Mouse (Mus musculus) layer of hippocampus, adult 9-11 months (tissue): ENCODE measurements around the gene Trmo.

Experiments used
- DNase-seq: peaks from one replicate; pipeline ENCODE4 v3.0.0; 2022

The Trmo gene

DNA sequence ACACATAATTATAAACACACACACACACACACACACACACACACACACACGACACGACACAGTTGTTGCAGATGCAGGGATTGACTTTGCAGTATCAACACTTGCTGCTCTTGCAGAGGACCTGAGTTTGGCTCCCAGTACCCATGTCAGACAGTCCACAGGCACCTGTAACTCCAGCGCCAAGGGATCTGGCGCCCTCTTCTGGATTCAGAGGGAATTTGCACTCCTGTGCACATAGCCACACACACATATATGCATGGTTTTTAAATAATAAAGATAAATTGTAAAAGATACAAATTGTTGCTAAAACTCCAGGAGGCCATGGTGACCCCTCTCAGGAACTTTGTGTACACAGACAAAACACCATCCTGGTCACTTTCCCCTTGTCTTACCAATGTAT is 20.2 kb downstream of the Trmo start:
- no peak for DNase-seq

DNA sequence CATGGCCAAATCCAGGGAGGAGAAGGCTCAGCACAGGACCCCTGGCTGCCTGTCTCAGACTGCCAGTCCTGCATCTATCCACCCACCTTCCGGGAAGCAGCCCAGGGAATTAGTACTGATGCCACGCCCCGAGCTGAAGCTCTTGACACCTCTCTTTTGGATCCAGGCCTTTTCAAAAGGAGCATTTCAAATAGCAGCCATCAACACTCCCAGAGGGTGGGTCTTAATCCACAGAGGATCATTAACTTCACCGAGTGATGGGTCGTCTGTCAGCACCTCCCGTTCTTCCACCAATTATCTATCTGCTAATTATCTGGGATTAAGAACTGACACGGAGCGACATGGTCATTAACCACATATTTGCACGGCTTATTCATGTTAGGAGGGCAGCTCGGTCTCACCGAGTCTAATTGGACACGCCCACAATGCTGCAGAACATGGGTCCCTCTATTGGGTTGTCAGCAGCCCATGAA is 21.7 kb downstream of the Trmo start:
- no peak for DNase-seq

DNA sequence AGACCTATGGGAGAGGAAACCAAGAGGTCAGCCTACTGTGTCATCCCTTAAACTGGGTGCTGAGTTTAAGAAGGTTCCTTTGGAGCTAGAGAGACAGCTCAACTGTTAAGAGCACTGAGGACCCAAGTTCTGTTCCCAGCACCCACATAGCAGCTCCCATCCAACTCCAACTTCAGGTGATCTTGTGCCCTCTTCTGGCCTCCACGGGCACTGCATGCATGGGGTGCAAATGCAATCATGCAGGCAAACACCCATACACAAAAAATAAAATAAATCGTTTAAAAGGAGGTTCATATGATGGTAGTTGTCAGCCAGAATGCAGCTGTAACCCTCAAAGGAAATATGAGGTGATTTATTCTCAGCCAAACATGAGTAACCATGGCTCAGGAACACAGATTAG is 24.9 kb downstream of the Trmo start:
- DNase-seq, result no peak

DNA sequence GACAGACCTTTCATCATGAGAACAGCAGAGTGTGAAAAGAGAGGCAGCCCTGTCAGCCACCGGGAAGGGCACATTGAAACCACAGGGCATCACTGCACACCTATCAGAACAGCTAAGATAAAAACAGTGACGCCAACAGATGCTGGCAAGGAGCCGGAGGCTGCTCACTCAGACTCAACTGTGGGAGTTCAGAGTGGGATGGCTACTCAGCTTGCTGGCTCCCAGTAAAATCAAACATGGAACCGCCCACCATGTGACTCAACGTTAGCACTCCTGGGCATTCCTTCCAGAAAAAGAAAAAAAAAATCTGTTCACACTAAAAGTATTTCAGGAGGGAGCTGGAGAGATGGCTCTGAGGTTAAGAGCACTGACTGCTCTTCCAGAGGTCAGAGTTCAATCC is 28.0 kb downstream of the Trmo start:
- no peak for DNase-seq

DNA sequence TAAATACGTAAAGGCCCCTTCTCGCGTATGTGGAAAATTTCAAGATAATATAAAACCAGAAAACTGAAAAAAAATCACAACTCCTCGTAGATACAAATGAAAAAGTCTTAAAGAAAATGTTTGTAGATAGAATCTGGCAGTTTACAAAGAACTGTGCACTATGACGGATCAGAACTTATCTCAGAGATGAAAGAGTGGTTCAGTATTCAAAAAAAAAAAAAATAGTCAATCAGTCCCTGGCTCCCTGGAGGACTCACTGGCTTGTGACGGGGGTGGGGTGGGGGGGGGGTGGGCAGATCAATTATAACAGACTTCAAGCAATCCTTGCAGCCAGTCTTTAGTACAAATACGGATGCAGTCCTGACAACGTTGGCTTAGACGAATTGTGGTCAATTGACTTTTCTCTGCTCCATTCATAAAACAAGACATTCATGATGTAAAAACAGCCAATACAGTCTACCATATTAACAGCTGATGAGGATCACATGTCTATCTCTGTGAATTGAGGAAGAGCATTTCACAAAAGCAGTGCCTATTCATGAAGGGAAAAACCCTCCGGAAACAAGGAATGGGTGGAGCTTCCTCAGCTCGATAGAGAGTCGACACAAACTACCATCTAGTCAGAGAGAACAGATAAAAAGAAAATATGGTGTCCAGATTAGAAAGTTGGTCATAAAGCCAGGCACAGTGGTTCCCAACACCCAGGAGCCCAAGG is 29.5 kb downstream of the Trmo start:
- no peak for DNase-seq

DNA sequence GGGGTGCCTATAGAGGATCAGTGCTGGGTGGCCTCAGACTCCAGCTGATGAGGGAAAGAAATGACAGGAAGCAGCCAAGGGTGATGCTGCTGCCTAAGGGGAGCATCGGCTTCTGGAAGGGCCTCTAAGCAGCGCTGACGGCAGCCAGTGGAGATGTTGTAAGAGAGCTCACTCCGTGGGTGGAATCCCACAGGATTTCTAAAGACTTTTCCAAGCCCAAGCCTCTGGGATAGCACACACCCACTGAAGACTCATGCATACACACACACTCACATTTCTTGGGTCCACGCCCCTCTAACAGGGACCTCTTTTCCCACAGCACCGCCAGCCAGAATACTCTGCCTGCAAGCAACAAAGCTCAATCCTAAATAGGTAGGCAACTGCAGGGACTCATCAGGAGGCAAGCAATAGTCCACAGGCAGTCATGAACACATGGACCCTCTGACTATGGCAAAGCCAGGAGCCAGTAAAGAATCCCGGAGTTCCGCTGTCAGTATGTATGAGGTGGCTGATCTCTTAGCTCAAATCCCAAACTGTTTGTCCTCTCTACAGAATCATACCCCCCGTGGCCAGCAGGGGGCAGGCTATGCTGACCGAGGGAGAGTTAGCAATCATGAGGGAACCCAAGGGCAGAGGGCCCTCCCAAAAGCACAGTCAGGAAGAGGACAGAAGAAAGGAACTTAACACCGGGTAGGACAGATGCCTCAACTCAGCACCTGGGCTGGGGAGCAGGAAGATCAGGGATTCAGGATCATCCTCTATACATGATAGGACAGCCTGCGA is 32.7 kb downstream of the Trmo start:
- DNase-seq, result no peak

DNA sequence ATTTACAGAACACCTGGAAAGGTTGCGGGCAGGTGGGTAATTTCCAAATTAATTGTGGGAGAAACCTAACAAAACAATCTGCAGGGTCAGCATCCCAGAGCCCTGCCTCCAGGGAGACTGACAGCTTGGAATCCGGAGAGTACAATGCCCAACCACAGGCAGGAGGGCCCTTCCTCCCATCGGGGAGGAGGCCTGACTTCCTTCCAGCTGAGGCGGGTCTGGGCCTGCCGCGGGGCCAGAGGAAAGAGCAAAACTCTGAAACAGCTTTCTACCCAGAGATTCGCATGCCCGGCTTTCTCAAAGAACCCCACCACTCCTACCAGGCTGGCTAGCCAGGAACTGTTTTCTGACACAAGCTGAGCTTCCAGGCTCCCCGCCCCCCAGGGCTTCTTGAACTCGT is 36.2 kb downstream of the Trmo start:
- DNase-seq, result no peak

DNA sequence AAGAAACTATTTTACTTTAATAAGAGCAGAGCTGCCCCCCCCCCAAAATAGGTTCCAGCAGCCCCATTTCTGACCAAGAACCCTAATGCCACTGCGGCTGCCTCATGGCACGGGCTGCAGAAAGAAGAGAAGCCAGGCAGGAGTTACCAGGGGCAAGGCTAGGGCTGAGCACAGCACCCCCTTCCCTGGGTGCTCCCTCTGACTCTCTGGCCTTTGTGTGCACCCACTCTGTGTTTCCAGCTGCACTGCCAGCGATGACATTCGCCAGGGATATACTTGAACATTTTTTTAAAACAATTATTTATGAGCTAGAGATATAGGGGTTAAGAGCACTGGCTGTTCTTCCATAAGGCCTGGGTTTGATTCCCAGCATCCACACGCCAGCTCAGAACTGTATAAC is 39.7 kb downstream of the Trmo start:
- DNase-seq, result no peak

DNA sequence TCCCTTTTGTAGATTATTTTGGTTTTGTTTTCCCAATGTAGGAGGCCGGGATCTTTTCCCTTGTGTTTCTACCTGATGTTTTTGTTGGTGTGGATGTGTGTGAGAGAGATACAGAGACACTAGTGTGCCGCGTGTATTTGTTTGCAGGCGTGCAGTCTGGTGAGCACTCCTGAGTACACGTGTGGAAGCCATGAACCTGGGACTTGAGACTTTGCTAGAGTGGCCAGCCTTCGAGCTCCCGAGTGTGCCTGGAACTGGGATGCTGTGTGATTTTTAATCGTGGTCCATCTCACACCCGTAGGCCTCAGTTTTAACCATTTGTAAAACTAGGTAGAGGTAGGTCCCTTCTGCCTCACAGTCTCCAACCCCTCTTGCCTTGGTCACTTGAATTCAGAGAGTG is 40.3 kb downstream of the Trmo start:
- no peak for DNase-seq

DNA sequence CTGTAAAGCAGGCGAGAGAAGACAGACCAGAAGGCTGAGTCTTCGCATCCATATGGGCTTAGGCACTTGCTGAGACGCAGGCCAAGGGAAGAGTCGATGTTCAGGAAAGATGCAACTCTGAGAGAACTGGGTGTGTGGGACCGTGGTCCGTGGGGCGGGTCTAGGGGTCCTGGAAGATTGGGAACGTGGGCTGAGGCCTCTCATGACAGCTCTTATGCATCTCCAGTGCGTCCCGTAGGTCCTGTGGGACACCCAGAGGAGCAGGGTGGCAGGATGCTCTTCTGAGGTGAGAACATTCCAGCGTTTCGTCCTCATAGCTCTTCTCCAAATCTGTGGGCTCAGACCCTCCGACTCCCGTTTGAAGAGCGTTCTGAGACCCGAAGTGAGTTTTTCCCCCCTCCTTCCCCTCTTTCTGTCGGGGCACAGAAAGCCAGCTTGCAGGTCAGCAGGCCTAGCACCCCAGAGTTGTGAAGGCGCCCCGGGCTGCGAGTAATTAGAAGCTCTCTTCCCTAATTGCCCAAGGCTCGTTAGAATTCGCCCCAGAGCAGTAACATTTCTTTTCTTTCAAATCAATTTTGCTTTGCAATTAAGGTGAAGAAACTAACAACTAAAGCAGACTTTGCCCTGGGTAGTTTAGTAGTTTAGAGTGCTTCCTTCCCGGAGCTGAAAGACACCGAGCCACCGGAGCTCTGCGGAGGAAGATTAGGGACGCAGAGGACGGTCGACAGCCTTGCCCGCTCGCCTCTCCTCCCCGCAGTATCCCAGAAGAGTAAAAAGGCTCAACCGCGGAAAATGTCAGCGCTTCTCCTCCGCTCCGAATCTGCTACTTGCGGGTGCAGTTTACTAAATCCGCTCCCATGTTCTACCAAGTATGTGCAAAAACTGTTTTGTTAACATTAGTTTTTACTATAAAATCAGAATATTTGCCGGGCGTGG is 41.4 kb downstream of the Trmo start:
- no peak for DNase-seq

DNA sequence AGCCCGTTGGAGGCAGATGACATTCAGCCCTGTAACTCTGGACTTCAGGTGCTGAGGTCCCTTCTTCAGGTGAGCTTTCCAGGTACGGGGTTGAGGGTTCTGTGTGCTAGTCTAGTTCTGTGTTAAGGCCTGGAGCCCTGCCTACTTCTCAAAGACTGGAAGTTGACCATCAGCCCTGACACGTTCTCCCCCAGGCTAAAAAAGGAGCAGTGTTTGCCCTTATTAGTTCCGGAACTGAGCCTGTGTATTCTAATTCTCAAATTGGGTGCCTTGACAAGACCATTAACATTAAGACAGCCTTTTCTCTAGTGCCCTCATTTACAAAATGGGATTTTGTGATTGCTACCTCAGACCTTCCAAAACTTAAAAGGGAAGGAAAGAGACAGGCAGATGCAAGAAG is 42.1 kb downstream of the Trmo start:
- no peak for DNase-seq

DNA sequence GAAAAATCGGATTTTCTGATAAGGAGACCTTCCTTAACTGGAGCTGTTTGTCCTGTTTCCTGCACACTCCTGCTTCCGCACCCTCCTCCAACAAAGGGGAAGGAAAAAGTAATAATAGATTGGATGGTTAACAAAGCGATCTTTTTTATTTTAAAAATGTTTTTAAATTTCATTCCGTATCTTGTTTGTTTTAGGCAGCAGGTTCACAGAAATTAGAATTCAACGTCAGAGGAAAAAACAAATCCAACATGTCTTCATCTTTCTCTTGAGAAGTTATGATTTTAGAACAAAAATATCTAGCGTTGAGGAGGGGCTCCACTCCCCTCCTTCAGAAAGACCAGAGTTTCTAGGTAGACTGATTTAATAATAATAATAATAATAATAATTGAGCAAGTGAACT is 43.0 kb downstream of the Trmo start:
- DNase-seq, result no peak

DNA sequence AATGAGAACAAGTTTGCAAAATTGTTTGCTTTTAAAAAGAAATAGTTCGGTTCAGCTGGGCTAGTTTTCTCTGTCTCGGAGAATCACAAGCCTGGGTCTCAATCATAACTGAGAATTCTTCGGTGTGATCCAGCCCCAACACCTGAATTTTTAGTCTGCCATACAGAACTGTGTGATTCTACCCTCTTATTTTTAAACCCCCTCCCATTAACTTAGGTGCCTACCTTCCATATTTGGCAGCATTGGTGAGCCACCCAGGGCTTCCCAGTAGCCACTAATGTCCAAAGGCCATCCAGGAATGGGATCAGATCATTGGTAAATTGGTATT is 43.5 kb downstream of the Trmo start:
- DNase-seq, result no peak

DNA sequence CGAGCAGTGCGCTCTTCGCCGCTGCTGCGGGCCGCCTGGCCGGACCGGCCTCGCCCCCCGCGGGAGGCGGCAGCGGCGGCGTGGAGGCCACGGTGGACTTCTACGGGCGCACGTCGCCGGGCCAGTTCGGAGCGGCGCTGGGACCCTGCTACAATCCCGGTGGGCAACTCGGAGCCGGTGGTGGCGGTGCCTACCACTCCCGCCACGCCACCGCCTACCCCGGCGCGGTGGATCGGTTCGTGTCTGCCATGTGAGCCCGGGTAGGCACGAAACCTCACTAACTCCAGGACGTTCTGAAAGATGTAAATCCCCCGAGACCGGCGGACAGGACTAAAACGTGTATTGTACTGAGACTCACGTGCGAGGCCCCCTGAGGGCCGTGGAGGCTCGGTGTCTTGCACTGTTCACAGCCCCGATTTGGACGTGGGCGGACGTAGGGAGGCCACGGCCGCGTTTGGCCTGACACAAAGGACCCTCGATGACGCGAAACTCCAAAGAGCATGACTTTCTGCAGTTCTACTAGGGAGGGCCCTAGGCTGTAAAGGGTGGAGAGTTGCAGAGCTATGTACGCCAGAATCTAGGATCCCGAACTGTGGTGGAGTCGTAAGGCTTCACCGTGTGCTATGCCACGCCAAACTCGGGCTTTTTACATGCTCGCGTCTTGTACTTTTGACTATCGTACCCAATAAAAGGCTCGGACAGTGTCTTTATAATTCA is 44.0 kb downstream of the Trmo start:
- no peak for DNase-seq

DNA sequence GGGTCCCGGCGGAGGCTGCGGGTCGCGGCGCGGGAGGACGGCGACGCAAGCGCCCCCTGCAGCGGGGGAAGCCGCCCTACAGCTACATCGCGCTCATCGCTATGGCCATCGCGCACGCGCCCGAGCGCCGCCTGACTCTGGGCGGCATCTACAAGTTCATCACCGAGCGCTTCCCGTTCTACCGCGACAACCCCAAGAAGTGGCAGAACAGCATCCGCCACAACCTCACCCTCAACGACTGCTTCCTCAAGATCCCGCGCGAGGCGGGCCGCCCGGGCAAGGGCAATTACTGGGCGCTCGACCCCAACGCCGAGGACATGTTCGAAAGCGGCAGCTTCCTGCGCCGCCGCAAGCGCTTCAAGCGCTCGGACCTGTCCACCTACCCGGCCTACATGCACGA is 44.9 kb downstream of the Trmo start:
- DNase-seq, result no peak

DNA sequence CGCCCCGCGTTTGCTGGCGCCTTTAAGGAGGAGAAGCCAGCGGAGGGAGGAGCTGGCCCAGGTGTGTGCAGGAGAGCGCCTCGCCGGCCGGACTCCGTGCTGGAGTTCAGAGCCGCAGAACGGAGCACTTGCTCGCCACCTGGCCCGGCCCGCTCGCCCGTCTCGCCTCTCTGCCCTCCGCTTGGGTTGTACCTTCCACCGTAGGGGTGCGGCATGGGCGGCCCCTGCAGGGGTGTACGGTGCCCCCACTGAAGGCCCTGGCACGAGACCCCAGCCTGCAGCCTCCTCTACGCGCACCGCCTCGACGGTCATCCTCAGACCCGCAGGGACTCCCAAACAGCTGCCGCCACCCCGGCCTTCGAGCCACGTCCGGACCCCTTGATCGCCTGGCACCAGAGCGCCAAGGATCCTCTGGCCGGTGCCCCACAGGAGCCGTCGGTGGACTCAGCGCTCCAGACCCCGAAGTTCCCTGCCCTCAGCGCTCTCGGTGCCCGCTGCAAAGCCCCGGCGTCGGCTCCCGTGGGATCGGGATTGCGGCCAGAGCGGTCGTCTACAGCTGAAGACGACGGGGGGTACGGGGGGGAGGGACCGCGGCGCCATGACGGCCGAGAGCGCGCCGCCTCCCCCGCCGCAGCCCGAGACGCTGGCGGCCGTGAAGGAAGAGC is 45.5 kb downstream of the Trmo start, which contains the start of gene Foxe1:
Gene Foxe1 (plus strand): TSS at position 14 of the 665 bp plus-strand sequence.
- no peak for DNase-seq

DNA sequence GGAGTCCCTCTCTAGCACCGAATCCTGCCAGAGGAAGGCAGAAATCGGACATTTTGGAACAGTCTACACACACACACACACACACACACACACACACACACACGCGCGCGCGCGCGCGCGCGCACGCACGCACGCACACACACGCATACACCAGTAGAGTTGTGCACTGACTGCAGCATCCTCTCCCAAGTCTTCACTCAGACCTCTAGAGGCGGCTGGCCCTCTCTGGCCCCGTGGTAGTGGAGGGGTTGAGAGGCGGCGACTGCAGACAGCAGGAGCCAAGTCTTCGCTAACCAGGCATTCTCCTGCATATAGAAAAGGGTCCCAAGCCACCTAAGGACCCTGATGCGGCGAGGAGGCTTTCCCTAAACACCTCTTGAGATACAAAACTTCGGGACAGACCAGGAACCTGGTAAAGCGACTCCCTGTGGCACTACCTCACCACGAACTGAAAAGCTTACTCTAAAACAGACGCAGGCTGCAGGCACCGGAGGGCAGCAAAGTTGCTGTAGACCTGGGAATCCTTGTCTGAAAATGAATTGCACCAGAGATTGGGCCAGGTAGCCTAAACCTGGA is 46.4 kb downstream of the Trmo start:
- DNase-seq, result no peak

DNA sequence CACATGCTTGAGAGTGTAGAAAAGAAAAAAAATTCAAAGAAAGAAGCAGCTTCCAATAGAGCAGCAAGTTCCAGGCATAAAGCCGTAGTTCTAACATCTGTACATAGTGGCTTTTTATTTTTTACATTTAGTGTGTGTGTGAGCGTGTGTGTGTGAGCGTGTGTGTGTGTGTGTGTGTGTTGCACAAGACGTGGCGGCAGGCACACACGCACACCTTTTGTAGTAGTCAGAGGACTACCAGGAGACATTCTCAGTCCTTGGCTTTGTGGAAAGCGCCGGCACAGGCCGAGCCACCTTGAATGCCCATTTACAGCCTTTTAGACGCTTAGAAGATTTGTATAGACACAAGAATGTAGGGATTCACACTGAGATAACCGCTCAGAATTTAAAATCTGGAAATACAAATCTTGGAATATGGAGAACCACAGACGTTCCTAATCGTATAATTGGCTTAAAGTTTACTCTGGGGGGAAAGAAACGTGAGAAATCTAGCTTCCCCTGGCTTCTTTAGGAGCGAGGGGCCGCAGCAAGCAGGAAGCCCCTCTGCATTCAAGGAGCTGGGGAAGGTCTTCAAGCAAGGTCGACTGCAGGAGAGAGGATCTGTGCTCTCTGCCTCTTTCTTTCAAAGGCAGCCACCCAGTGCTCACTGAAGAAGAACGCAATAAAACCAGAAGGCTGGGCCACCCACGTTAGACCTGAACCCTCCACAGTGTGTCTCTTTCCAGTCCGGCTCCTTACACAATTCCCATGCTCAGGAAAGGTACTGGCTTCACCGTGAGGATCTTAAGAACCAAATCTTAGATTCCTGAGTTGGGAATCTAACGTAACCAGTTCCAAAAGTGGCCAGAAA is 47.2 kb downstream of the Trmo start:
- DNase-seq, result no peak

DNA sequence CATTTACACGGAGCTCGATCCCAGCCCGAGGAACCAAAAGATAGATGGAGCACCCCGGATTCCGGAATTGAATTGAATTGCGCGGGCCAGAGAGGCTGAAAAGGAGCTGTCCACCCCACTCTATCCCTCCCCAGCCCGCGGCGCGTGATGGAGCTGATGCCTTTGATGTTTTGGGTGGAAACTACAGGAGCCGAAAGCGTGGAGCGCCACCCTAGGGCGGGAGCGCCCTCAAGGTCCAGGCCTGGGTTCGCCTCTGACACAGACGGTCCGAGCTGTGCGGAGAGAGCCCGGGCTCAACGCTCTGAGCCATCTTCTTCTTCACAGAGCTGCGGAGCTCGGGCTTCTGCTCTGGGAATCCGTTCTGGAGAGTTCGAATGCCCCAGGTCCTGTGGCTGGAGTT is 49.7 kb downstream of the Trmo start:
- no peak for DNase-seq

DNA sequence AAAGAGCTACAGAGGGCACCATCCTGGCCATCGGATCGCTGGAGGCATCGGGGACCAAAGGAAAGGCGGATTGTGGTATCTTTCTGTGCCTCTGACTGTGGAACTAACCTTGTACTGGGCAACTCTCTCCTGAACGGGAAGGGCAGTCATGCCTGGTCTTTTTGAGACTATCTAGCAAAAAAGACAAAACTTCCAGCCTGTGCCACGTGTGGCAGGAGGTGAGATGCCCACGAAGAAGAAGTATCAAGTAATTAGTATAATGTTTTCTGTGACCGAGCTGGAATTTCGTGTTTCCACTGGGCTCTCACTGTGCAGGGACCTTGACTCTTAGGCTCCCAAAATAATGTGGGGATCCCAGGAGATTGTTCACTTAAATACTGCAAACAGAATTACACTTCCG is 50.2 kb downstream of the Trmo start:
- DNase-seq, result no peak

DNA sequence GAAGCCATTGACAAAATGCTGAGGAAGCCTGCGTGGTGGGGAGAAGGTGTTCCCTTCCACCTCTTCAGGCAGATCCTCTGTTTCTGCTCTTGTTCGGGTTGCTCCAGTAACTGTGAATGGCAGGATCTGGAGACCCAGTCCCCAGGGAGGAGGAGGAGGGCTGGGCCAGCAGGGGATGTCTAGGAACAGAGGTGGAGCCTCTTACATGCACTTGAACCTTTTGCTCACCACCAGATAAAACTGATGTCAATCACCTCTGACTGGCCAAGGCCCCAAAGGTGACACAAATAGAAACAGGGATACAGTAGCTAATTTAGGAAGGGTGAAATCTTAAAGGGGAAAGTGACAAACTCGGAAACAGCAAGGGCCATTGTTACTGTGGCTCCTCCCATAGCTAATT is 51.2 kb downstream of the Trmo start:
- DNase-seq, result no peak
